Mouse (Mus musculus) hindbrain, embryonic 15.5 days (tissue): ENCODE results near the gene E130308A19Rik. TPM values are rescaled to one million over a fixed set of nuclear protein-coding genes. Genes with fewer than 3 reads are reported as not detected.

Source experiments
- ATAC-seq: fragments of 200-750 bp; cut with Nextera tagmentation; 2 replicates; pipeline ENCODE4 v1.8.0; 2017; ENCODE audit warnings: low read depth, moderate number of reproducible peaks, moderate TSS enrichment; ENCODE audit not compliant: low FRiP score
- H3K27ac ChIP-seq: fragments of 300-500 bp; sonication (generic); replicated peaks from 2 replicates; pipeline ENCODE4 v1.5.1; 2015; ENCODE audit warnings: mild to moderate bottlenecking, inconsistent platforms
- H3K27me3 ChIP-seq: fragments of 300-500 bp; sonication (generic); 2 replicates; pipeline ENCODE4 v1.6.1; 2015; ENCODE audit warnings: control low read depth, inconsistent platforms
- H3K36me3 ChIP-seq: fragments of 300-500 bp; sonication (generic); 2 replicates; pipeline ENCODE4 v1.6.1; 2015; ENCODE audit warnings: control low read depth, inconsistent platforms
- H3K4me1 ChIP-seq: fragments of 300-500 bp; sonication (generic); replicated peaks from 2 replicates; pipeline ENCODE4 v1.6.1; 2015; ENCODE audit warnings: control low read depth, inconsistent platforms
- H3K4me2 ChIP-seq: fragments of 300-500 bp; sonication (generic); 2 replicates; pipeline ENCODE4 v1.6.1; 2015; ENCODE audit warnings: moderate library complexity, mild to moderate bottlenecking, inconsistent platforms
- H3K4me3 ChIP-seq: fragments of 300-500 bp; sonication (generic); 2 replicates; pipeline ENCODE4 v1.5.1; 2015; ENCODE audit warnings: mild to moderate bottlenecking, inconsistent platforms
- H3K9ac ChIP-seq: fragments of 300-500 bp; sonication (generic); 2 replicates; pipeline ENCODE4 v1.6.1; 2015; ENCODE audit warnings: inconsistent platforms
- H3K9me3 ChIP-seq: fragments of 300-500 bp; sonication (generic); 2 replicates; pipeline ENCODE4 v1.6.1; 2016; ENCODE audit warnings: control low read depth, inconsistent platforms
- WGBS: fragments of 180-500 bp; shearing (Covaris S2); methylation state at CpG from one replicate; pipeline ENCODE4 v1.1.7; 2015; 5-methylcytosine and 5-hydroxymethylcytosine counted together
- polyA plus RNA-seq: library from polyadenylated mRNA; unstranded; fragments of >200 nt; fragmentation: Nextera tagmentation; extraction: Ambion mirVana; gene quantifications from 2 replicates; pipeline ENCODE4 v1.2.1, GENCODE M21; 2015

E130308A19Rik gene
- polyA plus RNA-seq, 1 experiment from 2014 or later = 55.9 TPM

GRCm38 (mm10) chr4:59696846-59697245 is 70.8 kb downstream of the E130308A19Rik start:
- 86% methylated on average over 3 of the region's 3 CpGs for WGBS
- no peak overlapping the region for H3K27ac ChIP-seq
- H3K9me3 ChIP-seq = no peaks in the 10 kb centered on the region
- H3K27me3 ChIP-seq = no peaks in the 10 kb centered on the region
- peaks cover 7% of the 10 kb centered on the region; the same call in 1 of the 2 replicates for H3K4me1 ChIP-seq
- H3K4me3 ChIP-seq = no peak overlapping the region
- no peak for ATAC-seq
- H3K36me3 ChIP-seq = no peaks in the 10 kb centered on the region
- H3K9ac ChIP-seq = no peak overlapping the region
- no peak overlapping the region for H3K4me2 ChIP-seq

GRCm38 (mm10) chr4:59697869-59698268 is 71.9 kb downstream of the E130308A19Rik start:
- H3K4me1 ChIP-seq = peaks cover 7% of the 10 kb centered on the region; the same call in 1 of the 2 replicates
- H3K9ac ChIP-seq = no peak overlapping the region
- H3K27ac ChIP-seq = no peak overlapping the region
- H3K4me2 ChIP-seq = no peak overlapping the region
- 63% methylated on average over 3 of the region's 3 CpGs for WGBS
- H3K27me3 ChIP-seq = no peaks in the 10 kb centered on the region
- ATAC-seq = no peak
- H3K9me3 ChIP-seq = no peaks in the 10 kb centered on the region
- no peaks in the 10 kb centered on the region for H3K36me3 ChIP-seq
- H3K4me3 ChIP-seq = no peak overlapping the region

GRCm38 (mm10) chr4:59699014-59699792 is 73.2 kb downstream of the E130308A19Rik start:
- Histone ChIP-seq H3K4me3 (no peak overlapping the region), H3K4me1 (peaks cover 7% of the 10 kb centered on the region; the same call in 1 of the 2 replicates), H3K9ac (no peak overlapping the region), H3K9me3 (no peaks in the 10 kb centered on the region), H3K4me2 (no peak overlapping the region), H3K27ac (no peak overlapping the region), H3K36me3 (no peaks in the 10 kb centered on the region), H3K27me3 (no peaks in the 10 kb centered on the region)
- peak; percentile 65; the same call in 1 of the 2 replicates for ATAC-seq
- WGBS = 89% methylated on average over 4 of the region's 4 CpGs

GRCm38 (mm10) chr4:59709321-59709720 is 83.3 kb downstream of the E130308A19Rik start:
- no peaks in the 10 kb centered on the region for H3K9me3 ChIP-seq
- H3K4me1 ChIP-seq = peaks cover 30% of the 10 kb centered on the region

GRCm38 (mm10) chr4:59710736-59711389 is 84.9 kb downstream of the E130308A19Rik start:
- Histone ChIP-seq H3K9me3 (no peaks in the 10 kb centered on the region), H3K4me1 (peaks cover 44% of the 10 kb centered on the region), H3K4me3 (no peak overlapping the region), H3K4me2 (no peak overlapping the region), H3K36me3 (no peaks in the 10 kb centered on the region), H3K9ac (no peak overlapping the region), H3K27me3 (no peaks in the 10 kb centered on the region), H3K27ac (peak overlapping the region; percentile 17; the same call in 1 of the 2 replicates)
- 27% methylated on average over 8 of the region's 8 CpGs for WGBS
- peak; percentile 60; the same call in 1 of the 2 replicates for ATAC-seq

More at GRCm38 (mm10) chr4:59709321-59709720, 83.3 kb downstream of the E130308A19Rik start:
- Histone ChIP-seq H3K4me3 (no peak overlapping the region), H3K9ac (no peak overlapping the region), H3K36me3 (no peaks in the 10 kb centered on the region), H3K27ac (no peak overlapping the region), H3K4me2 (no peak overlapping the region), H3K27me3 (no peaks in the 10 kb centered on the region)
- no peak; the same call in 1 of the 2 replicates for ATAC-seq
- 71% methylated on average over 5 of the region's 5 CpGs for WGBS

- Histone ChIP-seq H3K4me3 (no peak overlapping the region), H3K36me3 (no peaks in the 10 kb centered on the region), H3K27me3 (no peaks in the 10 kb centered on the region), H3K4me1 (peaks cover 54% of the 10 kb centered on the region), H3K9me3 (no peaks in the 10 kb centered on the region), H3K4me2 (no peak overlapping the region), H3K27ac (no peak overlapping the region), H3K9ac (no peak overlapping the region)
- no peak for ATAC-seq
- 49% methylated on average over 6 of the region's 6 CpGs for WGBS
Observed at GRCm38 (mm10) chr4:59712451-59712850, 86.4 kb downstream of the E130308A19Rik start.

GRCm38 (mm10) chr4:59712955-59713354 is 86.9 kb downstream of the E130308A19Rik start:
- WGBS = 50% methylated on average over 2 of the region's 2 CpGs
- peaks cover 54% of the 10 kb centered on the region for H3K4me1 ChIP-seq
- no peak for ATAC-seq
- H3K4me2 ChIP-seq = no peak overlapping the region
- no peak overlapping the region for H3K9ac ChIP-seq
- no peak overlapping the region for H3K4me3 ChIP-seq
- no peaks in the 10 kb centered on the region for H3K36me3 ChIP-seq
- no peaks in the 10 kb centered on the region for H3K27me3 ChIP-seq
- H3K9me3 ChIP-seq = no peaks in the 10 kb centered on the region
- H3K27ac ChIP-seq = no peak overlapping the region

- H3K27me3 ChIP-seq = no peaks in the 10 kb centered on the region
- H3K4me1 ChIP-seq = peaks cover 64% of the 10 kb centered on the region
- no peak overlapping the region for H3K27ac ChIP-seq
- ATAC-seq = no peak
- WGBS = 78% methylated on average over 6 of the region's 6 CpGs
- no peak overlapping the region for H3K4me2 ChIP-seq
- H3K9ac ChIP-seq = no peak overlapping the region
- H3K4me3 ChIP-seq = no peak overlapping the region
- H3K9me3 ChIP-seq = no peaks in the 10 kb centered on the region
- H3K36me3 ChIP-seq = no peaks in the 10 kb centered on the region
Observed at GRCm38 (mm10) chr4:59714472-59714871, 88.5 kb downstream of the E130308A19Rik start.

- Histone ChIP-seq H3K27me3 (no peaks in the 10 kb centered on the region), H3K4me1 (peaks cover 69% of the 10 kb centered on the region), H3K4me2 (no peak overlapping the region), H3K4me3 (no peak overlapping the region), H3K9me3 (no peaks in the 10 kb centered on the region), H3K27ac (no peak overlapping the region), H3K9ac (no peak overlapping the region), H3K36me3 (no peaks in the 10 kb centered on the region)
- 49% methylated on average over 7 of the region's 7 CpGs for WGBS
- ATAC-seq = no peak
Observed at GRCm38 (mm10) chr4:59714926-59715325, 88.9 kb downstream of the E130308A19Rik start.

- no peak for ATAC-seq
- Histone ChIP-seq H3K27me3 (no peaks in the 10 kb centered on the region), H3K36me3 (0 out of 2 replicates have a peak, but pooled peaks cover 3% of the 10 kb centered on the region), H3K4me2 (no peak overlapping the region), H3K27ac (no peak overlapping the region), H3K4me3 (no peak overlapping the region), H3K9ac (no peak overlapping the region), H3K4me1 (peaks cover 72% of the 10 kb centered on the region), H3K9me3 (no peaks in the 10 kb centered on the region)
- 70% methylated on average over 3 of the region's 3 CpGs for WGBS
Observed at GRCm38 (mm10) chr4:59715531-59715930, 89.5 kb downstream of the E130308A19Rik start.

GRCm38 (mm10) chr4:59717349-59717748 is 91.3 kb downstream of the E130308A19Rik start:
- no peak overlapping the region for H3K4me3 ChIP-seq
- no peak for ATAC-seq
- H3K27me3 ChIP-seq = no peaks in the 10 kb centered on the region
- H3K9ac ChIP-seq = no peak overlapping the region
- peaks cover 58% of the 10 kb centered on the region for H3K4me1 ChIP-seq
- no peak overlapping the region for H3K4me2 ChIP-seq
- no peak overlapping the region for H3K27ac ChIP-seq
- WGBS = 86% methylated on average over 4 of the region's 4 CpGs
- 0 out of 2 replicates have a peak, but pooled peaks cover 3% of the 10 kb centered on the region for H3K36me3 ChIP-seq
- no peaks in the 10 kb centered on the region for H3K9me3 ChIP-seq

- Histone ChIP-seq H3K27ac (no peak overlapping the region), H3K9ac (no peak overlapping the region), H3K36me3 (0 out of 2 replicates have a peak, but pooled peaks cover 3% of the 10 kb centered on the region), H3K4me2 (no peak overlapping the region), H3K4me3 (no peak overlapping the region), H3K9me3 (no peaks in the 10 kb centered on the region), H3K4me1 (peaks cover 46% of the 10 kb centered on the region), H3K27me3 (no peaks in the 10 kb centered on the region)
- 78% methylated on average over 8 of the region's 8 CpGs for WGBS
- no peak for ATAC-seq
Observed at GRCm38 (mm10) chr4:59718542-59718941, 92.5 kb downstream of the E130308A19Rik start.
